Mouse (Mus musculus) urinary bladder, postnatal 25 days (tissue): ENCODE results near the gene Cd9.

Experiments
- DNase-seq: peaks from one replicate; pipeline ENCODE4 v3.0.0; 2022; ENCODE audit warnings: low spot score

Cd9 gene

GRCm38 (mm10) chr6:125433704-125434447, 60.7 kb downstream of the Cd9 start:
- no peak for DNase-seq

- no peak for DNase-seq
These were observed 61.3 kb downstream of the Cd9 start for GRCm38 (mm10) chr6:125433257-125433656.

GRCm38 (mm10) chr6:125432522-125432921, 62.1 kb downstream of the Cd9 start:
- DNase-seq: no peak

- no peak for DNase-seq
These were observed 63.6 kb downstream of the Cd9 start for GRCm38 (mm10) chr6:125430982-125431381.

- no peak for DNase-seq
These were observed 64.1 kb downstream of the Cd9 start for GRCm38 (mm10) chr6:125430358-125430958.

- no peak for DNase-seq
These were observed 64.8 kb downstream of the Cd9 start for GRCm38 (mm10) chr6:125429741-125430140.

GRCm38 (mm10) chr6:125426383-125427360, 67.9 kb downstream of the Cd9 start:
- DNase-seq: peak; percentile 85

GRCm38 (mm10) chr6:125425205-125426090, 69.1 kb downstream of the Cd9 start:
- DNase-seq: no peak

GRCm38 (mm10) chr6:125424156-125424555, 70.4 kb downstream of the Cd9 start:
- DNase-seq: no peak

- DNase-seq: no peak
These were observed 71.1 kb downstream of the Cd9 start for GRCm38 (mm10) chr6:125423507-125423906.

- no peak for DNase-seq
These were observed 71.5 kb downstream of the Cd9 start for GRCm38 (mm10) chr6:125423099-125423498.

GRCm38 (mm10) chr6:125422051-125422822, 72.4 kb downstream of the Cd9 start:
- peak; percentile 70 for DNase-seq

- DNase-seq: no peak
These were observed 74.0 kb downstream of the Cd9 start for GRCm38 (mm10) chr6:125420458-125421063.

GRCm38 (mm10) chr6:125418744-125419143, 75.8 kb downstream of the Cd9 start:
- DNase-seq: peak; percentile 89

GRCm38 (mm10) chr6:125413326-125413725, 81.3 kb downstream of the Cd9 start:
- no peak for DNase-seq

GRCm38 (mm10) chr6:125411661-125412060, 82.9 kb downstream of the Cd9 start:
- DNase-seq: no peak

GRCm38 (mm10) chr6:125410995-125411547, 83.5 kb downstream of the Cd9 start:
- no peak for DNase-seq

GRCm38 (mm10) chr6:125410551-125410950, 84.0 kb downstream of the Cd9 start:
- DNase-seq: no peak
